Mouse (Mus musculus) olfactory bulb, adult 2 months (tissue): ENCODE results near the gene Asb16.

Experiments
- CTCF ChIP-seq: fragments of 200-500 bp; IDR thresholded peaks from 2 replicates; pipeline ENCODE4 v1.5.1; 2012; ENCODE audit warnings: low read depth, mild to moderate bottlenecking, low read length, moderate library complexity; ENCODE audit not compliant: insufficient read depth
- POLR2A ChIP-seq: fragments of 200-500 bp; IDR thresholded peaks from 2 replicates; pipeline ENCODE4 v1.6.1; 2012; ENCODE audit warnings: mild to moderate bottlenecking, low read depth, low read length, moderate library complexity; ENCODE audit not compliant: insufficient read depth

- TF ChIP-seq CTCF (no peak), POLR2A (no peak)
These were observed 36.8 kb downstream of the Asb16 start for GRCm38 (mm10) chr11:102305359-102305758.
